Mouse (Mus musculus): ENCODE measurements around the gene Tmem156. TPM values are rescaled to one million over a fixed set of nuclear protein-coding genes. Genes with fewer than 3 reads are reported as not detected.

The Tmem156 gene
- total RNA-seq, 2 experiments from 2014 or later: 1.7 to 3.6 TPM

GRCm38 (mm10) chr5:65011901-65012573 lies 79.9 kb downstream of the Tmem156 start:
- no peak for ATAC-seq (replicated peaks; ENCODE audit: low FRiP score, poor library complexity, severe bottlenecking)

- ATAC-seq (replicated peaks; ENCODE audit: low FRiP score, poor library complexity, severe bottlenecking): no peak
Measured at GRCm38 (mm10) chr5:65006011-65006491, 85.9 kb downstream of the Tmem156 start.

GRCm38 (mm10) chr5:65005251-65005650 lies 86.7 kb downstream of the Tmem156 start:
- ATAC-seq (replicated peaks; ENCODE audit: low FRiP score, poor library complexity, severe bottlenecking): no peak

Other genes starting within 250 kb of the Tmem156 start
- 0.19 and 2.9 TPM in 2 replicates for gene Tlr1, start 158.6 kb downstream of the Tmem156 start, total RNA-seq (2015; ENCODE audit: low replicate concordance)
- gene Tlr1, start 158.6 kb downstream of the Tmem156 start, total RNA-seq (2017; ENCODE audit: low replicate concordance): 1.4 and 1.9 TPM in 2 replicates
- gene Tlr6, start 132.0 kb downstream of the Tmem156 start, total RNA-seq (2015; ENCODE audit: low replicate concordance): 1.9 and 2.1 TPM in 2 replicates
- gene Tlr6, start 132.0 kb downstream of the Tmem156 start, total RNA-seq (2017; ENCODE audit: low replicate concordance): 1.1 TPM in 2 replicates
- 0.77 and 1.3 TPM in 2 replicates for gene Fam114a1, start 122.1 kb downstream of the Tmem156 start, total RNA-seq (2015; ENCODE audit: low replicate concordance)
- 0.34 and 2.8 TPM in 2 replicates for gene Fam114a1, start 122.1 kb downstream of the Tmem156 start, total RNA-seq (2017; ENCODE audit: low replicate concordance)
- gene Klhl5, start 15.4 kb upstream of the Tmem156 start, total RNA-seq (2015; ENCODE audit: low replicate concordance): 13.6 and 31.1 TPM in 2 replicates
- 12.9 and 14.5 TPM in 2 replicates for gene Klhl5, start 15.4 kb upstream of the Tmem156 start, total RNA-seq (2017; ENCODE audit: low replicate concordance)
- 0.58 and 0.63 TPM in 2 replicates for gene Wdr19, start 107.6 kb upstream of the Tmem156 start, total RNA-seq (2015; ENCODE audit: low replicate concordance)
- gene Wdr19, start 107.6 kb upstream of the Tmem156 start, total RNA-seq (2017; ENCODE audit: low replicate concordance): 0.42 and 1.2 TPM in 2 replicates
- gene Rfc1, start 243.5 kb upstream of the Tmem156 start, total RNA-seq (2015; ENCODE audit: low replicate concordance): 14.2 and 29.5 TPM in 2 replicates
- gene Rfc1, start 243.5 kb upstream of the Tmem156 start, total RNA-seq (2017; ENCODE audit: low replicate concordance): 36.8 and 38.2 TPM in 2 replicates